21 mouse cellular contexts compared by ENCODE assay signal in genomic region chr1:178878676-178879075, GRCm38 (mm10).
DNase-seq lines count a peak whose midpoint lies in the region; ATAC-seq and TF ChIP-seq lines count a peak whose summit lies in the region.
"Had no signal": no experiment of that assay in that cellular context is flagged by ENCODE, and none has a peak within 500 bp of the region (broad histone marks: within the 10 kb centered on the region; RNA-seq: fewer than 3 reads in every experiment).

No protein-coding gene starts in this region.

- H3K36me3 ChIP-seq in limb, embryonic 11.5 days (ENCODE audit: control insufficient read depth, insufficient read depth, low read length) = peaks cover 9% of the 10 kb centered on the region; the same call in 1 of the 2 replicates
- H3K36me3 ChIP-seq in limb, embryonic 10.5 days = peaks cover 85% of the 10 kb centered on the region
- H3K36me3 ChIP-seq in limb, embryonic 13.5 days = peaks cover 40% of the 10 kb centered on the region
- peaks cover 52% of the 10 kb centered on the region for H3K36me3 ChIP-seq in heart, embryonic 10.5 days
- H3K36me3 ChIP-seq: forebrain, embryonic 12.5 days had no signal

- DNase-seq in embryo, embryonic 10 days (ENCODE audit: low spot score) = peak; percentile 15
- DNase-seq in embryo, embryonic 9.5 days (ENCODE audit: extremely low spot score) = no peak
- DNase-seq in limb, embryonic 11.5 days (ENCODE audit: low spot score) = no peak
- no peak for DNase-seq in limb, embryonic 10.5 days (ENCODE audit: low spot score)
- DNase-seq in heart, embryonic 10.5 days (ENCODE audit: low spot score) = no peak
- DNase-seq in lung, adult 2 months = no peak
- DNase-seq: adrenal gland, postnatal 14 days; cerebellum, adult 18-20 months; cerebellum, adult 9-11 months; cerebellum, postnatal 36 days; gastrocnemius, postnatal 14 days; heart, adult 2 months; heart, postnatal 36 days had no signal

- 0 out of 2 replicates have a peak overlapping the region, but pooled peaks have one; percentile 36 for H3K27ac ChIP-seq in limb, embryonic 11.5 days (replicated peaks; ENCODE audit: low read depth, low read length)
- H3K27ac ChIP-seq in limb, embryonic 10.5 days = no peak overlapping the region
- H3K27ac ChIP-seq in limb, embryonic 13.5 days = no peak overlapping the region
- H3K27ac ChIP-seq in heart, embryonic 10.5 days = no peak overlapping the region
- H3K27ac ChIP-seq: forebrain, embryonic 12.5 days; heart, adult 2 months; heart, embryonic 13.5 days; hindbrain, embryonic 15.5 days had no signal

- H3K27me3 ChIP-seq in limb, embryonic 11.5 days (ENCODE audit: control insufficient read depth, insufficient read depth, low read length) = no peaks in the 10 kb centered on the region
- no peaks in the 10 kb centered on the region for H3K27me3 ChIP-seq in limb, embryonic 10.5 days (ENCODE audit: low read depth, poor library complexity, severe bottlenecking)
- no peaks in the 10 kb centered on the region; the same call in 1 of the 2 replicates for H3K27me3 ChIP-seq in limb, embryonic 13.5 days
- H3K27me3 ChIP-seq in heart, embryonic 10.5 days (ENCODE audit: insufficient read depth, poor library complexity, severe bottlenecking) = no peaks in the 10 kb centered on the region
- H3K27me3 ChIP-seq: heart, embryonic 13.5 days; hindbrain, embryonic 15.5 days; Patski had no signal

- H3K9me3 ChIP-seq in limb, embryonic 11.5 days (ENCODE audit: control insufficient read depth, low read length) = no peaks in the 10 kb centered on the region
- H3K9me3 ChIP-seq in limb, embryonic 10.5 days (replicated peaks) = no peaks in the 10 kb centered on the region
- no peaks in the 10 kb centered on the region for H3K9me3 ChIP-seq in limb, embryonic 13.5 days
- H3K9me3 ChIP-seq in heart, embryonic 10.5 days = no peaks in the 10 kb centered on the region
- H3K9me3 ChIP-seq: forebrain, embryonic 12.5 days; heart, embryonic 13.5 days; hindbrain, embryonic 15.5 days had no signal

- WGBS in limb, embryonic 11.5 days = 50% methylated on average over 1 of the region's 1 CpGs
- WGBS in limb, embryonic 10.5 days = 63% methylated on average over 1 of the region's 1 CpGs
- WGBS in limb, embryonic 13.5 days = 19% methylated on average over 1 of the region's 1 CpGs
- WGBS in heart, embryonic 10.5 days = 83% methylated on average over 1 of the region's 1 CpGs
- WGBS in lung, adult 2 months = 82% methylated on average over 1 of the region's 1 CpGs

- no peak overlapping the region for H3K9ac ChIP-seq in limb, embryonic 11.5 days (ENCODE audit: low read length)
- no peak overlapping the region for H3K9ac ChIP-seq in limb, embryonic 13.5 days
- H3K9ac ChIP-seq: forebrain, embryonic 12.5 days; heart, embryonic 13.5 days; hindbrain, embryonic 15.5 days had no signal

- no peak overlapping the region for H3K4me2 ChIP-seq in limb, embryonic 11.5 days (ENCODE audit: low read depth, severe bottlenecking)
- H3K4me2 ChIP-seq in limb, embryonic 13.5 days (replicated peaks) = no peak overlapping the region
- H3K4me2 ChIP-seq: forebrain, embryonic 12.5 days; heart, embryonic 13.5 days; hindbrain, embryonic 15.5 days had no signal

- no peak for ATAC-seq in limb, embryonic 11.5 days (ENCODE audit: insufficient number of reproducible peaks, low FRiP score, low TSS enrichment, low read depth)
- ATAC-seq in limb, embryonic 13.5 days (ENCODE audit: low FRiP score, low read depth) = peak; percentile 26; the same call in 1 of the 2 replicates
- ATAC-seq: activated CD4-positive, CD25-positive, alpha-beta regulatory T cell, adult 4 months; forebrain, embryonic 16.5 days; intestine, embryonic 16.5 days; Patski had no signal

- TF ChIP-seq CTCF in lung, adult 2 months (IDR thresholded peaks at IDR 0.05; ENCODE audit: insufficient read depth, low read length) = no peak

- H3K4me3 ChIP-seq in limb, embryonic 11.5 days (ENCODE audit: low read depth, low read length) = no peak overlapping the region
- no peak overlapping the region for H3K4me3 ChIP-seq in limb, embryonic 10.5 days
- no peak overlapping the region for H3K4me3 ChIP-seq in limb, embryonic 13.5 days
- H3K4me3 ChIP-seq in heart, embryonic 10.5 days = no peak overlapping the region
- H3K4me3 ChIP-seq in lung, adult 2 months (replicated peaks; ENCODE audit: extremely low read depth, low read depth, low read length) = no peak overlapping the region
- H3K4me3 ChIP-seq: forebrain, embryonic 12.5 days; heart, adult 2 months; heart, embryonic 13.5 days; hindbrain, embryonic 15.5 days had no signal

- peaks cover 9% of the 10 kb centered on the region for H3K4me1 ChIP-seq in limb, embryonic 11.5 days (ENCODE audit: control insufficient read depth, insufficient read depth, low read length)
- H3K4me1 ChIP-seq in limb, embryonic 10.5 days = peaks cover 43% of the 10 kb centered on the region
- H3K4me1 ChIP-seq in limb, embryonic 13.5 days = peaks cover 26% of the 10 kb centered on the region
- H3K4me1 ChIP-seq in heart, embryonic 10.5 days = no peaks in the 10 kb centered on the region
- H3K4me1 ChIP-seq in lung, adult 2 months (ENCODE audit: control insufficient read depth, insufficient read depth, low read length) = no peaks in the 10 kb centered on the region
- H3K4me1 ChIP-seq: heart, embryonic 13.5 days; hindbrain, embryonic 15.5 days had no signal

- TF ChIP-seq POLR2A in lung, adult 2 months (IDR thresholded peaks at IDR 0.05; ENCODE audit: borderline replicate concordance, extremely low read depth, low read depth, low read length) = no peak
